Mouse (Mus musculus): Measurements from ENCODE around the gene Mt2. TPM values are rescaled to one million over a fixed set of nuclear protein-coding genes. Genes with fewer than 3 reads are reported as not detected.

Mt2 gene
- total and polyA plus RNA-seq, 3 experiments, result 4.3 to 212 (median 54.4) TPM

- peak; percentile 89 for DNase-seq (ENCODE audit: extremely low read depth)
- Histone ChIP-seq H3K27me3 (replicated peaks) (no peaks in the 10 kb centered on the region), H3K4me2 (ENCODE audit: insufficient read depth, low read depth, poor library complexity, severe bottlenecking) (no peak overlapping the region), H3K9ac (ENCODE audit: insufficient read depth, low read depth) (0 out of 2 replicates have a peak overlapping the region, but pooled peaks have one; percentile 27), H3K27ac (ENCODE audit: insufficient read depth, low read depth) (peak overlapping the region; percentile 79), H3K4me3 (replicated peaks in 1 of 3; ENCODE audit: low read depth in 2 of 3, low read length in 2 of 3, poor library complexity in 1 of 3) (no peak overlapping the region), H3K9me3 (replicated peaks; ENCODE audit: low read length) (no peaks in the 10 kb centered on the region), H3K36me3 (replicated peaks in 1 of 2; ENCODE audit: control insufficient read depth in 1 of 2, insufficient read depth in 1 of 2, low read length in 1 of 2) (no peaks in the 10 kb centered on the region), H3K4me1 (ENCODE audit: control insufficient read depth in 1 of 2, insufficient read depth in 2 of 2) (peaks cover 15% of the 10 kb centered on the region in 2 experiments), H3K79me2 (replicated peaks; ENCODE audit: control insufficient read depth, extremely low read depth, insufficient read depth, poor library complexity, severe bottlenecking) (no peaks in the 10 kb centered on the region)
- dilution Hi-C loops (cut with MboI; ENCODE audit: extremely low pct_ligation_motif_present, extremely low pct_unique_long_range_greater_than_20kb, low sequenced_read_pairs) (no loop called here), in situ Hi-C loops (cut with MboI; ENCODE audit: low pct_ligation_motif_present, low pct_unique_long_range_greater_than_20kb, low sequenced_read_pairs) (no loop called here)
- TF ChIP-seq BHLHE40 (IDR thresholded peaks at IDR 0.05; ENCODE audit: low read depth, low read length) (peak; percentile 93), GABPA (IDR thresholded peaks at IDR 0.05; ENCODE audit: insufficient replicate concordance, low read depth, low read length) (no peak), SIN3A (IDR thresholded peaks at IDR 0.05; ENCODE audit: low read length) (peak; percentile 85), SMC3 (IDR thresholded peaks at IDR 0.05; ENCODE audit: low read depth, low read length) (no peak), JUND (conservative IDR thresholded peaks at IDR 0.05; ENCODE audit: low read depth, low read length) (peak; percentile 95), NELFE (IDR thresholded peaks at IDR 0.05; ENCODE audit: low read depth, low read length) (no peak), MYC (IDR thresholded peaks at IDR 0.05; ENCODE audit: low read depth, low read length) (peak; percentile 96), RCOR1 (conservative IDR thresholded peaks at IDR 0.05; ENCODE audit: low read depth, low read length) (peak; percentile 92; the same call in 1 of the 2 replicates), ETS1 (conservative IDR thresholded peaks at IDR 0.05; ENCODE audit: low read depth, low read length) (peak; percentile 89), EP300 (IDR thresholded peaks at IDR 0.05; ENCODE audit: low read length) (peak; percentile 99), JUN (IDR thresholded peaks at IDR 0.05; ENCODE audit: insufficient read depth, low read depth, low read length) (peak; percentile 96), UBTF (IDR thresholded peaks at IDR 0.05; ENCODE audit: low read depth, low read length) (peak; percentile 94), MXI1 (IDR thresholded peaks at IDR 0.05; ENCODE audit: low read depth, low read length) (peak; percentile 94), TBP (conservative IDR thresholded peaks at IDR 0.05; ENCODE audit: low read depth, low read length) (peak; percentile 73), MAX (IDR thresholded peaks at IDR 0.05; ENCODE audit: low read length) (peak; percentile 97), ZC3H11A (IDR thresholded peaks at IDR 0.05; ENCODE audit: low read depth, low read length) (no peak), POLR2A (IDR thresholded peaks at IDR 0.05; ENCODE audit: low read depth, low read length) (peak; percentile 52), NRF1 (IDR thresholded peaks at IDR 0.05; ENCODE audit: low read depth, low read length) (0 out of 2 replicates have a peak, but pooled peaks have one; percentile 19), MAZ (IDR thresholded peaks at IDR 0.05; ENCODE audit: low read depth, low read length) (no peak; the same call in 1 of the 2 replicates), HCFC1 (IDR thresholded peaks at IDR 0.05; ENCODE audit: low read depth, low read length) (no peak), TCF12 (IDR thresholded peaks at IDR 0.05; ENCODE audit: low read depth, low read length) (peak; percentile 83), CHD2 (IDR thresholded peaks at IDR 0.05; ENCODE audit: low read length) (peak; percentile 87), MEF2A (IDR thresholded peaks at IDR 0.05; ENCODE audit: borderline replicate concordance, low read depth, low read length) (peak; percentile 86), IRF4 (IDR thresholded peaks at IDR 0.05; ENCODE audit: low read depth, low read length) (peak; percentile 100), USF1 (IDR thresholded peaks at IDR 0.05; ENCODE audit: low read depth, low read length) (no peak), MAFK (IDR thresholded peaks at IDR 0.05; ENCODE audit: insufficient replicate concordance, low read length) (peak; percentile 98), ZMIZ1 (IDR thresholded peaks at IDR 0.05; ENCODE audit: low read depth, low read length) (0 out of 2 replicates have a peak, but pooled peaks have one; percentile 45), PAX5 (IDR thresholded peaks at IDR 0.05; ENCODE audit: low read length) (no peak), POLR2AphosphoS2 (IDR thresholded peaks at IDR 0.05; ENCODE audit: low read depth, low read length) (no peak), CHD1 (IDR thresholded peaks at IDR 0.05; ENCODE audit: low read depth, low read length) (no peak)
Observed at GRCm38 (mm10) chr8:94150925-94151324, 21.5 kb upstream of the Mt2 start.
